Mouse (Mus musculus): ENCODE results near the gene Abca17. TPM values are rescaled to one million over a fixed set of nuclear protein-coding genes. Genes with fewer than 3 reads are reported as not detected.

Gene Abca17
- total RNA-seq, 2 experiments from 2014 or later: 0.09 TPM; not detected in 1

GRCm38 (mm10) chr17:24236921-24237320 lies 113.9 kb downstream of the Abca17 start:
- no peak for DNase-seq

DNA sequence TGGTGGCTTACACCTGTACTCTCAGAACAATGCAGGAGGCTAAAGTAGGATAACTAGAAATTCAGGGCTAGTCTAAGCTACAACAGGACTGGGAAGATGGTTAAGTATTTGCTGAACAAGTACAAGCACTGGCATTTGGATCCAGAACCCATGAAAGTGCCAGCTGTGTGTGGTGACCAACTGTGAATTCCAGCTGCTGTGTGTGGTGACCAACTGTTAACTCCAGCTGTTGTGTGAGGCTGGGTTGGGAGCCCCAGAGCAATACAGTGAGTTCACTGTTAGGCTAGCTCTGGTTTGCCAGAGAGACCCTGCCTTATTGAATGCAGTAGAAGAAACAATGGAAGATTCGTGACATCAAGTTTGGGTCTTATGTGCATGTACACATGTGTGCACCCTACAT lies 114.4 kb downstream of the Abca17 start:
- no peak for DNase-seq

GRCm38 (mm10) chr17:24227941-24228340 lies 122.9 kb downstream of the Abca17 start:
- DNase-seq: no peak

DNA sequence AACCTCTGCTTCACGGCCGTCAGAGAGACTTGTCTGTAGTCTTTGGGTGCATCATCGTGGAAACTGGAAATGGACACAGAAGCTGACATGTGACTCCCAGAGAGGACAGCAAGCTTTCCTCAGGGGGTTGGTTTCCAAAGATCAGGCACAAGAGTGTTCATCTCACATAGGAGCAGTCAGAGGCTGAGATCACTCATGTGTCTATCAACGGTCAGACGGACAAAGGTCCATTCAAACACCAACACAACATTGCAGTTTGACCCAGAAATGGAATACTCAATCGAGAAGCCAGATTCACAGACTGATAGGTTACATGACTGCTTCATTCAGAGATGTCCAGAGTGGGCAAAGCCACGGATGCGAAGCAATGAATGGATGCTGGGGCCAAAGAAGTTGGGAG lies 124.1 kb downstream of the Abca17 start:
- no peak for DNase-seq

GRCm38 (mm10) chr17:24225851-24226250 lies 125.0 kb downstream of the Abca17 start:
- no peak for DNase-seq

DNA sequence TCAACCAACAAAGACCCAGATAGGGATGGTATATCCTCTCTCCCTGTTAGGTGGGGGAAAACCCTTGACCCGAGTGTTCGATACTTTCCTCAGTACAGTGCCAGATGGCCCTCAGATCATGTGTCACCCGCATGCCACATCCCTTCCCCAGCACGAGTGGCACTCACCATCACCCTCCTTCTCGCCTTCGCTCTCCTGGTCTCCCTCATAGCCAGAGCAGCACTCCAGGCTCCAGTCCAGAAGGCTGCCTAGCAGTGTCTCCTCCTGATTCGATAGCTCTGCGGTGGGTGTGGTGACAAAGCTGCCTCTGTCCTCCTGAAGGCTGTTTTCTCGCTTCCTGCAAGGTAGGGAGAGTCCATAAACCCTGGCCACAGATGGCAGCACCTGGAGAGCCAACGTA lies 126.1 kb downstream of the Abca17 start:
- DNase-seq: no peak

GRCm38 (mm10) chr17:24223513-24223912 lies 127.4 kb downstream of the Abca17 start:
- DNase-seq: no peak

GRCm38 (mm10) chr17:24222653-24223052 lies 128.2 kb downstream of the Abca17 start:
- no peak for DNase-seq

DNA sequence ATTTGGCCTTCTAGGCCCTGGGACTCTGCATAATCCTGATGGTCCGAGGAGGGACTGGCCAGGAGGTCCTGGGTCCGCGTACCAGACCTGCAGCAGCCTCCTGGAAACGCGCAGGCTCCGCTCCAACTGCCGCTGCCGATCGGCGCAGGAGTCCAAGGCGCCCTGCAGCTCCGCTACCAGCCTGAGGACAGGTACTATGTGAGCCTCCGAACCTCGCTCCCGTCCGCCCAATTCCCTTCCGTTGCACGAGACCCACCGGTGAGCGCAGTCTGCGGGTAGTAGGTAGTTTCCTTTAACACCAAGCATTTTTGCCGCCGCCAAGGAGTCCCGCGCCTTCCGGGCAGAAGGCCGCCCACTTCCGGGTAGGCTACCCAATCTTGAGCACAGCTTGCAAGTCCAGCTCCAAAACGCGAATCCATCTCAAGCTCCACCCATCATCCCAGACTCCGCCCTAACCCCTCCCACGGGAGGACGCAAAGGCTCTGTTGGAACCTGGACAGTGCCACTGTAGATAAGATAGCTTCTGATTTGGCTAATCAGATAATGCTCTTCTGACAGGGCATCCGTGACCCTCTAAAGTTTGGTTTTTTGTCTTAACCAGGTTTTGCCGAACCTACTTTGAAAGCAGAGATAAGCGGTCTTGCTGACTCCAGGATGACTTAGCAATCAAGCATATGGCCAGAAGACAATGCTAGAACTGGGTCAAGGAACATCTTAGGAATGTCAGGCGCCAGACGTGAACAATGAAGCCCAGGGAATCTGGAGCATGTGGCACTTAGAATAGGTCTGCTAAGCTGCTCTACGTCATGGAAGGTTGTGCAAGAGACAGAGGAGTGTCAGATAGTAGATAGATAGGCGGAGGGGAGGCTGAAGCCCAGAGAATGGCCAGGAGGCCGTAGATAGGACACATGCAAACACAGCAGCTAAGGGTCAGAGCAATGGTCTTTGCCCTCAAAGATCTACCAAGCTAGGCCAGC lies 130.1 kb downstream of the Abca17 start, which contains the start of gene Tedc2:
Gene Tedc2, minus strand, starts transcription at position 417 of the 977 bp plus-strand sequence.
- peak; percentile 96 for DNase-seq

DNA sequence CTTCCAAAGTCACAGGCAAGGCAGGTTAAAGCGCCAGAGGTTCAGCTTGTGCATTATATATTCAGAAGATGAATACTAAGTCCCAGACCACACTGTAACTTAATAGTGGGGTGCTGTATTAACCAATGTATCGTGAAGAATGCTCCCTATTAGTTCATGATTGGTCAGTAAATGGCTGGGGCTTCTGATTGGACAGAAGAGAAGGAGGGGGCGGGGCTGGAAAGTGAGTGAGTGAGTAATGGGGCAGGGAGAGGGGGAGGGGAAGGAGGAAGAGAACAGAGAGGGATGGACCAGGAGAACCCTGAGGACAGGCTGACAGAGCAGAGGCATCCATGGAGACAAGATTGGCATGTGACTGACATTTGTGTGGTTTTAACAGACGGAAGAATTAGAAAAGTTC lies 134.0 kb downstream of the Abca17 start:
- DNase-seq: no peak

Small RNA genes within 50 kb of the gene (microRNA-seq; reads per million reads assigned to microRNA genes)
- gene Gm24427: not detected
- 3.2 reads per million for gene Mir5134
- gene Mir6965: not detected

Other genes with a start within 250 kb of the Abca17 start
- 10 to 100 TPM; 46.8 to 53.3 TPM for gene Pdpk1, start 200.1 kb downstream of the Abca17 start, total RNA-seq (2021)
- 10 to 100 TPM; 36.6 to 44.2 TPM for gene Amdhd2, start 187.3 kb downstream of the Abca17 start, total RNA-seq (2021)
- gene Atp6v0c, start 181.4 kb downstream of the Abca17 start, total RNA-seq (2021): 100 to 1,000 TPM; 286 to 329 TPM
- gene Tbc1d24, start 145.5 kb downstream of the Abca17 start, total RNA-seq (2021): 10 to 100 TPM; 12.0 to 16.4 TPM
- gene Ntn3, start 141.5 kb downstream of the Abca17 start, total RNA-seq (2021): 1 to 10 TPM; 3.1 to 4.2 TPM
- gene Tedc2, start 130.2 kb downstream of the Abca17 start, total RNA-seq (2021): 1 to 10 TPM; 7.2 to 9.8 TPM
- 10 to 100 TPM in 1 of 2 experiments, 1 to 10 TPM in 1; 10.0 to 15.9 TPM for gene Ccnf, start 99.6 kb downstream of the Abca17 start, total RNA-seq (2021)
- 10 to 100 TPM; 21.8 to 28.3 TPM for gene Abca3, start 882 bp upstream of the Abca17 start, total RNA-seq (2021)
- 100 to 1,000 TPM in 1 of 2 experiments, 10 to 100 TPM in 1; 79.5 to 103 TPM for gene Rnps1, start 63.5 kb upstream of the Abca17 start, total RNA-seq (2021)
- gene Eci1, start 75.6 kb upstream of the Abca17 start, total RNA-seq (2021): 100 to 1,000 TPM; 654 to 683 TPM
- 1 to 10 TPM in 1 of 2 experiments, under 1 TPM in 1; 0.96 to 3.0 TPM for gene Dnase1l2, start 92.0 kb upstream of the Abca17 start, total RNA-seq (2021)
- 10 to 100 TPM; 19.0 to 25.2 TPM for gene E4f1, start 119.2 kb upstream of the Abca17 start, total RNA-seq (2021)
- 10 to 100 TPM; 44.0 to 49.2 TPM for gene Pgp, start 119.3 kb upstream of the Abca17 start, total RNA-seq (2021)
- gene Bricd5, start 122.8 kb upstream of the Abca17 start, total RNA-seq (2021): under 1 TPM; 0.36 to 0.51 TPM
- 10 to 100 TPM; 20.3 to 23.9 TPM for gene Mlst8, start 128.0 kb upstream of the Abca17 start, total RNA-seq (2021)
- gene Caskin1, start 137.5 kb upstream of the Abca17 start, total RNA-seq (2021): 10 to 100 TPM; 11.1 to 26.5 TPM
- gene Traf7, start 176.9 kb upstream of the Abca17 start, total RNA-seq (2021): 100 to 1,000 TPM in 1 of 2 experiments, 10 to 100 TPM in 1; 83.5 to 104 TPM
- gene Rab26, start 183.1 kb upstream of the Abca17 start, total RNA-seq (2021): 1 to 10 TPM; 1.2 to 1.5 TPM
- gene Pkd1, start 198.8 kb upstream of the Abca17 start, total RNA-seq (2021): 10 to 100 TPM; 40.2 to 51.0 TPM